Comparison of ENCODE assay signal across 25 mouse cellular contexts in genomic region chr12:79853901-79854490, GRCm38 (mm10).
DNase-seq lines count a peak whose midpoint lies in the region; ATAC-seq and TF ChIP-seq lines count a peak whose summit lies in the region.
"Had no signal": no experiment of that assay in that cellular context is flagged by ENCODE, and none has a peak within 500 bp of the region (broad histone marks: within the 10 kb centered on the region; RNA-seq: fewer than 3 reads in every experiment).

No protein-coding gene starts in this region.

- no peak overlapping the region for H3K4me2 ChIP-seq in forebrain, embryonic 11.5 days (ENCODE audit: low read depth, low read length, severe bottlenecking)
- H3K4me2 ChIP-seq in kidney, embryonic 15.5 days: no peak overlapping the region
- H3K4me2 ChIP-seq in lung, postnatal 0 days (replicated peaks; ENCODE audit: low read depth, low read length): no peak overlapping the region
- no peak overlapping the region for H3K4me2 ChIP-seq in neural tube, embryonic 15.5 days
- H3K4me2 ChIP-seq: heart, embryonic 12.5 days; hindbrain, embryonic 12.5 days; limb, embryonic 15.5 days had no signal

- no peak overlapping the region for H3K4me3 ChIP-seq in forebrain, embryonic 10.5 days
- no peak overlapping the region for H3K4me3 ChIP-seq in forebrain, embryonic 11.5 days (ENCODE audit: low read depth, low read length)
- no peak overlapping the region for H3K4me3 ChIP-seq in kidney, embryonic 15.5 days (replicated peaks)
- no peak overlapping the region for H3K4me3 ChIP-seq in lung, postnatal 0 days (ENCODE audit: low read depth, low read length)
- H3K4me3 ChIP-seq in neural tube, embryonic 15.5 days (replicated peaks): no peak overlapping the region
- H3K4me3 ChIP-seq: erythroblast, embryonic 14.5 days; gastrocnemius, adult 2 months; heart, embryonic 12.5 days; hindbrain, embryonic 12.5 days; limb, embryonic 15.5 days had no signal

- WGBS in forebrain, embryonic 10.5 days: 82% methylated on average over 5 of the region's 5 CpGs
- 85% methylated on average over 5 of the region's 5 CpGs for WGBS in forebrain, embryonic 11.5 days
- WGBS in kidney, embryonic 15.5 days: 67% methylated on average over 5 of the region's 5 CpGs
- 62% methylated on average over 5 of the region's 5 CpGs for WGBS in lung, postnatal 0 days
- WGBS in neural tube, embryonic 15.5 days: 81% methylated on average over 5 of the region's 5 CpGs

- 0 out of 2 replicates have a peak, but pooled peaks cover 3% of the 10 kb centered on the region for H3K36me3 ChIP-seq in forebrain, embryonic 10.5 days (replicated peaks)
- no peaks in the 10 kb centered on the region for H3K36me3 ChIP-seq in forebrain, embryonic 11.5 days (ENCODE audit: control insufficient read depth, insufficient read depth, low read length)
- no peaks in the 10 kb centered on the region for H3K36me3 ChIP-seq in kidney, embryonic 15.5 days
- no peaks in the 10 kb centered on the region for H3K36me3 ChIP-seq in lung, postnatal 0 days (ENCODE audit: insufficient read depth, low read length)
- H3K36me3 ChIP-seq in neural tube, embryonic 15.5 days: no peaks in the 10 kb centered on the region
- H3K36me3 ChIP-seq: heart, embryonic 12.5 days; hindbrain, embryonic 12.5 days; limb, embryonic 15.5 days had no signal

- peaks cover 60% of the 10 kb centered on the region for H3K4me1 ChIP-seq in forebrain, embryonic 10.5 days
- H3K4me1 ChIP-seq in forebrain, embryonic 11.5 days (replicated peaks; ENCODE audit: control insufficient read depth, insufficient read depth, low read length): peaks cover 2% of the 10 kb centered on the region; the same call in 1 of the 2 replicates
- H3K4me1 ChIP-seq in kidney, embryonic 15.5 days: peaks cover 61% of the 10 kb centered on the region
- H3K4me1 ChIP-seq in lung, postnatal 0 days (ENCODE audit: insufficient read depth, low read depth, low read length): peaks cover 18% of the 10 kb centered on the region; the same call in 1 of the 2 replicates
- H3K4me1 ChIP-seq in neural tube, embryonic 15.5 days: peaks cover 7% of the 10 kb centered on the region; the same call in 1 of the 2 replicates

- H3K27ac ChIP-seq in forebrain, embryonic 10.5 days: 0 out of 2 replicates have a peak overlapping the region, but pooled peaks have one; percentile 69
- H3K27ac ChIP-seq in forebrain, embryonic 11.5 days (ENCODE audit: low read depth, low read length): no peak overlapping the region
- peak overlapping the region; percentile 89 for H3K27ac ChIP-seq in kidney, embryonic 15.5 days
- H3K27ac ChIP-seq in lung, postnatal 0 days (ENCODE audit: low read length): peak overlapping the region; percentile 43; the same call in 1 of the 2 replicates
- H3K27ac ChIP-seq in neural tube, embryonic 15.5 days (replicated peaks): no peak overlapping the region
- H3K27ac ChIP-seq: gastrocnemius, adult 2 months; hindbrain, embryonic 12.5 days; limb, embryonic 15.5 days; liver, embryonic 14.5 days had no signal

- DNase-seq in forebrain, embryonic 10.5 days (ENCODE audit: extremely low spot score, low spot score): no peak
- DNase-seq in forebrain, embryonic 11.5 days (ENCODE audit: low spot score): no peak
- no peak for DNase-seq in kidney, adult 18-20 months
- DNase-seq in lung, postnatal 0 days (ENCODE audit: low spot score): peak; percentile 76
- no peak for DNase-seq in lung, postnatal 4 days
- DNase-seq: cerebellum, adult 11 months; cerebellum, adult 9-11 months; gastrocnemius, adult 2 months; heart, postnatal 10 days; kidney, postnatal 10 days; left cerebral cortex, postnatal 4 days; lung, postnatal 14 days; midbrain, embryonic 14.5 days; right cerebral cortex, postnatal 25 days; spleen, adult 18-20 months; thymus, adult 2 months; thymus, postnatal 4 days had no signal

- H3K9me3 ChIP-seq in forebrain, embryonic 10.5 days: peaks cover 6% of the 10 kb centered on the region; the same call in 1 of the 2 replicates
- H3K9me3 ChIP-seq in forebrain, embryonic 11.5 days (ENCODE audit: control insufficient read depth, low read length): no peaks in the 10 kb centered on the region
- no peaks in the 10 kb centered on the region for H3K9me3 ChIP-seq in kidney, embryonic 15.5 days (replicated peaks)
- H3K9me3 ChIP-seq in lung, postnatal 0 days (ENCODE audit: low read length): no peaks in the 10 kb centered on the region
- H3K9me3 ChIP-seq in neural tube, embryonic 15.5 days (replicated peaks): no peaks in the 10 kb centered on the region
- H3K9me3 ChIP-seq: hindbrain, embryonic 12.5 days had no signal

- peak; percentile 68 for TF ChIP-seq EP300 in lung, postnatal 0 days (IDR thresholded peaks at IDR 0.05)

- no peak overlapping the region for H3K9ac ChIP-seq in forebrain, embryonic 11.5 days (ENCODE audit: low read length)
- no peak overlapping the region for H3K9ac ChIP-seq in kidney, embryonic 15.5 days
- H3K9ac ChIP-seq in lung, postnatal 0 days (replicated peaks; ENCODE audit: low read depth): no peak overlapping the region
- no peak overlapping the region for H3K9ac ChIP-seq in neural tube, embryonic 15.5 days (replicated peaks)
- H3K9ac ChIP-seq: heart, embryonic 12.5 days; hindbrain, embryonic 12.5 days; limb, embryonic 15.5 days; liver, embryonic 14.5 days had no signal

- TF ChIP-seq CTCF in lung, postnatal 0 days (IDR thresholded peaks at IDR 0.05): no peak

- peaks cover 7% of the 10 kb centered on the region; the same call in 1 of the 2 replicates for H3K27me3 ChIP-seq in forebrain, embryonic 10.5 days (ENCODE audit: poor library complexity, severe bottlenecking)
- no peaks in the 10 kb centered on the region for H3K27me3 ChIP-seq in forebrain, embryonic 11.5 days (ENCODE audit: control insufficient read depth, insufficient read depth, low read length)
- no peaks in the 10 kb centered on the region for H3K27me3 ChIP-seq in kidney, embryonic 15.5 days
- no peaks in the 10 kb centered on the region for H3K27me3 ChIP-seq in lung, postnatal 0 days (replicated peaks; ENCODE audit: insufficient read depth, low read length)
- no peaks in the 10 kb centered on the region for H3K27me3 ChIP-seq in neural tube, embryonic 15.5 days (replicated peaks)
- H3K27me3 ChIP-seq: heart, embryonic 12.5 days; hindbrain, embryonic 12.5 days; limb, embryonic 15.5 days had no signal

- no peak for ATAC-seq in forebrain, embryonic 11.5 days (replicated peaks; ENCODE audit: low FRiP score)
- ATAC-seq in kidney, embryonic 15.5 days (replicated peaks; ENCODE audit: low FRiP score): no peak
- ATAC-seq in lung, postnatal 0 days: peak; percentile 47
- ATAC-seq in neural tube, embryonic 15.5 days (ENCODE audit: low FRiP score): no peak
- ATAC-seq: forebrain, embryonic 14.5 days had no signal

Comparison
In these comparisons a context has a peak if more than half of its experiments do, and no peak if none do; other contexts are left out.
1. H3K27ac ChIP-seq: peak in forebrain, embryonic 10.5 days (single experiment), kidney, embryonic 15.5 days (single experiment) and lung, postnatal 0 days (single experiment); none in forebrain, embryonic 11.5 days (single experiment) and neural tube, embryonic 15.5 days (single experiment).